Mouse (Mus musculus) ES-Bruce4 (cell line): Measurements from ENCODE around the gene Fam228b. TPM values are rescaled to one million over a fixed set of nuclear protein-coding genes. Genes with fewer than 3 reads are reported as not detected.

Source experiments
- H3K27ac ChIP-seq: 2 replicates; pipeline ENCODE4 v1.5.1; 2012; ENCODE audit warnings: low read length, inconsistent platforms; ENCODE audit not compliant: insufficient read depth
- H3K27me3 ChIP-seq: 2 replicates; pipeline ENCODE4 v1.6.1; 2012; ENCODE audit warnings: mild to moderate bottlenecking, low read length, inconsistent platforms; ENCODE audit not compliant: control insufficient read depth, poor library complexity, insufficient read depth, severe bottlenecking
- H3K36me3 ChIP-seq: 2 replicates; pipeline ENCODE4 v1.6.1; 2012; ENCODE audit warnings: inconsistent platforms, mild to moderate bottlenecking, low read length, moderate library complexity; ENCODE audit not compliant: control insufficient read depth, poor library complexity, insufficient read depth, severe bottlenecking
- H3K4me1 ChIP-seq: one replicate; pipeline ENCODE4 v1.8.1; 2011; ENCODE audit warnings: low read length; ENCODE audit not compliant: control insufficient read depth, insufficient read depth
- H3K4me3 ChIP-seq: 2 replicates; pipeline ENCODE4 v1.5.1; 2011; ENCODE audit warnings: low read depth, mild to moderate bottlenecking, low read length
- H3K9ac ChIP-seq: 2 replicates; pipeline ENCODE4 v1.6.1; 2012; ENCODE audit warnings: low read depth, mild to moderate bottlenecking, inconsistent platforms; ENCODE audit not compliant: poor library complexity, severe bottlenecking
- H3K9me3 ChIP-seq: replicated peaks from 2 replicates; pipeline ENCODE4 v1.6.1; 2012; ENCODE audit warnings: mild to moderate bottlenecking, low read length, inconsistent platforms; ENCODE audit not compliant: control insufficient read depth, poor library complexity, insufficient read depth, severe bottlenecking
- CTCF ChIP-seq: IDR thresholded peaks from one replicate; pipeline ENCODE4 v1.8.1; 2011; ENCODE audit warnings: low read depth, low read length
- EP300 ChIP-seq: IDR thresholded peaks from 2 replicates; pipeline ENCODE4 v1.6.1; 2011; ENCODE audit warnings: low read depth, low read length; ENCODE audit not compliant: insufficient read depth
- POLR2A ChIP-seq: IDR thresholded peaks from one replicate; pipeline ENCODE4 v1.8.1; 2011; ENCODE audit warnings: low read length; ENCODE audit not compliant: insufficient read depth
- polyA plus RNA-seq: library from polyadenylated mRNA; stranded (reverse); fragments of >200 nt; gene quantifications from 2 replicates; pipeline ENCODE4 v1.2.4, GENCODE M21; 2011; ENCODE audit warnings: low read depth; ENCODE audit not compliant: missing spikeins, insufficient read depth, insufficient read length

The Fam228b gene
- polyA plus RNA-seq, 1 experiment: 4.7 TPM

- Histone ChIP-seq H3K27ac (no peak overlapping the region), H3K27me3 (no peaks in the 10 kb centered on the region), H3K36me3 (no peaks in the 10 kb centered on the region), H3K4me3 (no peak overlapping the region), H3K9ac (no peak overlapping the region), H3K9me3 (no peaks in the 10 kb centered on the region), H3K4me1 (no peaks in the 10 kb centered on the region)
- TF ChIP-seq CTCF (no peak), EP300 (no peak), POLR2A (no peak)
Measured at GRCm38 (mm10) chr12:4717417-4717816, 51.6 kb downstream of the Fam228b start.

- H3K27me3 ChIP-seq: no peaks in the 10 kb centered on the region
- H3K36me3 ChIP-seq: no peaks in the 10 kb centered on the region
- no peaks in the 10 kb centered on the region for H3K4me1 ChIP-seq
- TF ChIP-seq CTCF: no peak
- TF ChIP-seq EP300: no peak
- no peak for TF ChIP-seq POLR2A
- H3K9me3 ChIP-seq: no peaks in the 10 kb centered on the region
- H3K27ac ChIP-seq: no peak overlapping the region
- H3K9ac ChIP-seq: no peak overlapping the region
- no peak overlapping the region for H3K4me3 ChIP-seq
Measured at GRCm38 (mm10) chr12:4715606-4716005, 53.5 kb downstream of the Fam228b start.

DNA sequence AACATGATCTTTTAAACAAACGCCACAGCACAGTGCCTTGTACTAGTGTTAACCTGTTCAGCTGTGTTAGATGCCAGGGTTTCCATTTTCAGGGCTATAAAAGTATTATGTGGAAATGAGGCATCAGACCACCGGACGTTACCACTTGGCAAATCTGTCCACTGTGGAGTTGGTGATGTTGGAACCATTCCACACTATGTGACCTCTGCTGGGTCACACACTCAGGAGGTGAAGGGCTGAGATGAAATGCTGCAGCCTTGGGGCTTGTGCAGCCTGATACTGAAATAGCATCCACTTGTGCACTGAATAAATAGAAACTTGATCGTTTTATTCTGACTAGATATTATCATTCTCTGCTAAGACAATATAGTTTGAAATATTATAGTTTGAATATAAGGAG, 55.7 kb downstream of the Fam228b start:
- no peaks in the 10 kb centered on the region for H3K27me3 ChIP-seq
- H3K4me1 ChIP-seq: no peaks in the 10 kb centered on the region
- no peaks in the 10 kb centered on the region for H3K36me3 ChIP-seq
- no peaks in the 10 kb centered on the region for H3K9me3 ChIP-seq
- no peak overlapping the region for H3K4me3 ChIP-seq
- H3K27ac ChIP-seq: no peak overlapping the region
- TF ChIP-seq POLR2A: no peak
- no peak for TF ChIP-seq EP300
- no peak for TF ChIP-seq CTCF
- no peak overlapping the region for H3K9ac ChIP-seq

- Histone ChIP-seq H3K27me3 (no peaks in the 10 kb centered on the region), H3K4me3 (no peak overlapping the region), H3K4me1 (no peaks in the 10 kb centered on the region), H3K36me3 (no peaks in the 10 kb centered on the region; the same call in 1 of the 2 replicates), H3K9me3 (no peaks in the 10 kb centered on the region), H3K9ac (no peak overlapping the region), H3K27ac (no peak overlapping the region)
- TF ChIP-seq POLR2A (no peak), EP300 (no peak), CTCF (no peak)
Measured at GRCm38 (mm10) chr12:4709926-4710325, 59.1 kb downstream of the Fam228b start.

DNA sequence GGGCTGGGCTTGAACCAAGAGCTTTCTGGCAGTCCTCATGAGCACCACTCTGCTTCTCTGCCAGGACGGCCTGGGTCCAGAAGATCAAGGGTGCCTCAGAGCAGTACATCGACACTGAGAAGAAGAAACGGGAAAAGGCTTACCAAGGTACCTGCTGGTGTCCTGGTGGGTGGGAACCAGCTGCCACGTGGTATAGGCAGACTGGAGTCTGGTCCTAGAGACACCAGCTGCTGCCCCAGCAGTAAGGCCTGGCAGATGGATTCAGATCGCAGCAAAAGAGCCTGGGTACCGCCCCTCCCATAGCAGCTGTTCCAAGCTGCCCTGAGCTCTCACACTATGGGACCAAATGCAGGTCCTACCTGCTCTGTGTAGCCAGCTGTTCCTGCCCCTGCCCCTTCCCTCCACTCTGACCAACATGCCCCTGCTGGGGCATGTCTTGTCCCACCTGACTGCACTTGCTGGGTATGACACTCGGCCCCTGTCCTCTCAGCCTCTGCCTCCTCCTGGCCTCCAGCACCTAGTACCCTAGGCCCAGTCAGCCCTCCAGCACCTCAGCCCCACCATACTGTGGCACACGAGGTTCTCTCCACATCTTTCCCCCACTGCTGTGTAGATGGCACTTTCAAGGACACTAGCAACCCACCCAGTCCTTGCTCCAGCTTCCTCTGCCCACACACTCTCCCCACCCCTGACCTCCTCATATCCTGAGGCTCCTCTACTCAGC, 60.0 kb downstream of the Fam228b start:
- H3K27me3 ChIP-seq: no peaks in the 10 kb centered on the region
- TF ChIP-seq POLR2A (no peak), CTCF (no peak), EP300 (no peak)
- H3K36me3 ChIP-seq: no peaks in the 10 kb centered on the region; the same call in 1 of the 2 replicates
- H3K27ac ChIP-seq: no peak overlapping the region
- no peaks in the 10 kb centered on the region for H3K4me1 ChIP-seq
- H3K4me3 ChIP-seq: no peak overlapping the region
- no peaks in the 10 kb centered on the region for H3K9me3 ChIP-seq
- H3K9ac ChIP-seq: no peak overlapping the region

GRCm38 (mm10) chr12:4708296-4708695, 60.8 kb downstream of the Fam228b start:
- H3K27ac ChIP-seq: no peak overlapping the region

More at GRCm38 (mm10) chr12:4708296-4708695, 60.8 kb downstream of the Fam228b start:
- Histone ChIP-seq H3K27me3 (no peaks in the 10 kb centered on the region), H3K4me1 (no peaks in the 10 kb centered on the region), H3K9ac (no peak overlapping the region), H3K36me3 (no peaks in the 10 kb centered on the region; the same call in 1 of the 2 replicates), H3K4me3 (no peak overlapping the region), H3K9me3 (no peaks in the 10 kb centered on the region)
- no peak for TF ChIP-seq EP300
- no peak for TF ChIP-seq POLR2A
- no peak for TF ChIP-seq CTCF
